Mouse (Mus musculus) megakaryocyte, embryonic 14.5 days (primary cell): ENCODE data around the gene Olfr794.

ENCODE experiments used
- FLI1 ChIP-seq: IDR thresholded peaks from 2 replicates; pipeline ENCODE4 v1.6.1; 2012; ENCODE audit warnings: low read length, inconsistent platforms, mixed read lengths
- GATA1 ChIP-seq: IDR thresholded peaks from 3 replicates; pipeline ENCODE4 v1.6.1; 2012; ENCODE audit warnings: mixed read lengths, low read length, inconsistent platforms, borderline replicate concordance

DNA sequence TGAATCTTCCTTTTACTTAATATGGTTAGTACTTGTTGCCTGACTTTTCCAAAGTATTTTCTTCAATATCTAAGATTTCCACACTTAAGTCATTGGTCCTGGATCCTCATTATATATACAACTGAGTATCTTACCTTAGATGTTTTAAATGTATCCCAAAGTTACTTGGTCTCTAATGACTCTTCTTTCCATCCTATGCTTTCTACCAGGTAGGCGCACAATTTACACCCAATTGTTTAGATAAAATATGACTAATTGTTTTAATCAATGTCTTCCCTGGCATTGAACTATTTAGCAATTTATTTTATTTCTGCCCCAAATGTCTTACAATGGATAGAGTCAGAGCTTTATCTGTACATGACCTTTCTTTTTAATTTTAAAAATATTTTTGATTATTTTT is 45.0 kb downstream of the Olfr794 start, which contains the start of gene Olfr796:
- TF ChIP-seq FLI1, result no peak
- no peak for TF ChIP-seq GATA1
